Mouse (Mus musculus) liver, postnatal 0 days (tissue): ENCODE measurements around the gene Lrrc4.

Experiments
- CTCF ChIP-seq: sonication (generic); IDR thresholded peaks from 2 replicates; pipeline ENCODE4 v1.5.1; 2016; ENCODE audit warnings: antibody characterized with exemption, low read depth
- EP300 ChIP-seq: IDR thresholded peaks from 2 replicates; pipeline ENCODE4 v1.6.1; 2016; ENCODE audit warnings: antibody characterized with exemption, low read depth, mild to moderate bottlenecking

- no peak for TF ChIP-seq CTCF
- TF ChIP-seq EP300 = no peak
These were observed 83.4 kb downstream of the Lrrc4 start for GRCm38 (mm10) chr6:28747931-28748670.
